Mouse (Mus musculus) retina, postnatal 7 days (tissue): Measurements from ENCODE around the gene Pdcl3.
A peak's percentile ranks its signal among the peaks of the same experiment; 100 is the strongest.
"Not testable (repeated sequence)": the region's sequence is repeated elsewhere in the genome, so short reads cannot be mapped to it uniquely, and the experiment has no call there.

Source experiments
- DNase-seq: peaks from one replicate; pipeline ENCODE4 v3.0.0-alpha.2; 2012; ENCODE audit warnings: low read depth, low spot score

Pdcl3 gene

GRCm38 (mm10) chr1:39025142-39025541 lies 39.7 kb downstream of the Pdcl3 start:
- peak; percentile 66 for DNase-seq

GRCm38 (mm10) chr1:39025840-39026239 lies 40.4 kb downstream of the Pdcl3 start:
- no peak for DNase-seq

DNA sequence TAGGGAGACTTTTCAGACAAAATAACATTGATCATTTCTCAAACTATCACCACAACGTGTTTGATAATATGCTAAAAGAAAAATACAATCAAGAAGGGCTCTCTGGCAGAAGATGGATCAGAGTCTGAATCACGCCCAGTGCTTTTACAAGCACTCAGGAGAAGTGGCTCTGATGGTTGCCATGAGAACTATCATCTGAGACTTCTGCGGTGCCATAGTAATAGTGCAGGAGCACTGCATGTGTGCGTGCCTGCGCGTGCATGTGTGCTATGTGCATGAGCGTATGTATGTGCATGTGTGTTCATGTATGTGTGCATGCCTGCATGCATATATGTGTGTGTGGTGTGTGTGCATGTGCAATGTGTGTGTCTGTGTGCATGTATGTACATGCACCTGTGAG lies 43.8 kb downstream of the Pdcl3 start:
- DNase-seq = no peak

DNA sequence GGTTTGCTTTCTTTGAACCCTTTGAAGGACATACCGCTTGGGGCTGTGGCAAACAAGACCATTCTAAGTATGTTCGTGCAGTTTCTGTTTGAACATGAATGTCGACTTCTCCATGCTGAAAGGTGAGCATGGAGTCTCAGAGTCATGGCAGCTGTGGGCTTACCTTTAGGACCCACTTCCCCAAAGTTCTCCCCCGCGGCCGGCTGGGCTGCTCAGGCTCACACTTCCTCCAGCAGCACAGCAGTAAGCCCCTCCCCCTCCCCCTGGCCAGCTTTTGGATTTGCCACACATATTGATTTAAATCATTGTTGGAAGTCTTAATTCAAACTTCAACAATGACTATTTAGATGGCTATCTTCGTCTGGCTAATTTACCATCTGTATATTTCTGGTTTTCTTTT lies 44.7 kb downstream of the Pdcl3 start:
- no peak for DNase-seq

GRCm38 (mm10) chr1:39035817-39036216 lies 50.4 kb downstream of the Pdcl3 start:
- no peak for DNase-seq

DNA sequence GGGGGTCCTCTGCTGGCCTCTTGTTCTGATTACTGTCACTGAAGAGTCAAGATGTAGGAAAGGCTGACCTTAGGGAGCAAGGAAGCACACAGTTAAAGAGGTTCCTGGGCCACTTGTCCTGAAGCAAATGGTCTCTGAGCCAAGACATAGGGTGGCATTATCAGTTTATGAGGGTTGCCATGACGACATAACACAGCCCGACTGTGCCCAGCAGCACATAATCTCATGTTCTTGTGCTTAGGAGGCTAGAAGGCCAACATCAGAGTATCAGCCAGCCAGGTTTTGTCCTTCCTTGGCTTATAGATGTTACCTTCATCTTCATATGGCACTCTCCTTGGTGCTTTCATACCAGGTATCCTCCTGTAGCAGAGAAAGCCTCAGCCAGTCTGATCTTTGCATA lies 56.8 kb downstream of the Pdcl3 start:
- no peak for DNase-seq

DNA sequence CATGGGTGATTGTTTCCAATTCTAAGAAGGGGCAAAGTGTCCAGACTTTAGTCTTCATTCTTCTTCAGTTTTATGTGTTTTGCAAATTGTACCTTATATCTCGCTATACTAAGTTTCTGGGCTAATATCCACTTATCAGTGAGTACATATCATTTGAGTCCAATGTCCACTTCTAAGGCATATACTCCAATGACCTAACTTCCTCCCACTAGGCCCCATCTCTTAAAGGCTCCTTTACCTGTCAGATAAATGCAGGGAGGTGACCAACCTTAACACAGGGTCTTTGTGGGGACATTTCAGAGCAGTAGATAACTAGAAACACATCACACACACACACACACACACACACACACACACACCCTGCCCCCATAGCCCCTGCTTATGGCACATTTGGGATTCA lies 59.0 kb downstream of the Pdcl3 start:
- DNase-seq = not testable (repeated sequence)

GRCm38 (mm10) chr1:39046689-39047088 lies 61.3 kb downstream of the Pdcl3 start:
- no peak for DNase-seq
